Comparison of ENCODE assay signal across 27 mouse cellular contexts in the genomic region with DNA sequence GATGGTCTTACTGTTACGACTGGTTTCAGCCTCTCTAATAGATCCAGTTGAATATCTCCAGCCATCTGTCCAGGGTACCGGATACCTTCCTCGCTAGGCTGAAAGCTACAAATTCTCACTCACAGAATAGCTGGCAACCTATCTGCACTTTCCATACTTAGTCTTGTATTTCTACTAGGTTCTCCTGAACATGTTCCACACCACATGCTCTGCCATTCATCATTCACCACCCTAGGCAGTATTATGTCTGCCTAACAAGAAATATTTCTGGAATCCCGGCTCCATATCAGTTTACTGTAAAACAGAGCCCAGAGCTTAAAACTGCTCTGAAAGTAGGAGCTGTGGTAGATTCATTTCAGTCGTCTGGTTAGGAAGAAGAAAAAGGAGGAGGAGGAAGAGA.
DNase-seq lines count a peak whose midpoint lies in the region; ATAC-seq and TF ChIP-seq lines count a peak whose summit lies in the region.
"Had no signal": no experiment of that assay in that cellular context is flagged by ENCODE, and none has a peak within 500 bp of the region (broad histone marks: within the 10 kb centered on the region; RNA-seq: fewer than 3 reads in every experiment).

No protein-coding gene starts in this region.

- no peak overlapping the region for H3K9ac ChIP-seq in heart, embryonic 12.5 days
- H3K9ac ChIP-seq in heart, postnatal 0 days (replicated peaks; ENCODE audit: low read depth, low read length), result no peak overlapping the region
- H3K9ac ChIP-seq in embryonic facial prominence, embryonic 14.5 days (ENCODE audit: low read depth, low read length), result no peak overlapping the region
- H3K9ac ChIP-seq in limb, embryonic 14.5 days (ENCODE audit: low read depth, low read length, severe bottlenecking), result no peak overlapping the region
- H3K9ac ChIP-seq: forebrain, embryonic 15.5 days; hindbrain, embryonic 15.5 days; midbrain, embryonic 15.5 days; neural tube, embryonic 15.5 days; stomach, embryonic 15.5 days had no signal

- no peak for TF ChIP-seq CTCF in heart, postnatal 0 days (IDR thresholded peaks at IDR 0.05; ENCODE audit: low read depth)

- no peak overlapping the region for H3K4me3 ChIP-seq in heart, embryonic 12.5 days
- H3K4me3 ChIP-seq in heart, postnatal 0 days (ENCODE audit: low read depth, low read length), result no peak overlapping the region
- no peak overlapping the region for H3K4me3 ChIP-seq in embryonic facial prominence, embryonic 14.5 days (ENCODE audit: low read depth, low read length)
- H3K4me3 ChIP-seq in limb, embryonic 14.5 days (replicated peaks; ENCODE audit: low read length), result no peak overlapping the region
- no peak overlapping the region for H3K4me3 ChIP-seq in midbrain, embryonic 10.5 days
- H3K4me3 ChIP-seq: forebrain, embryonic 10.5 days; forebrain, embryonic 15.5 days; hindbrain, embryonic 15.5 days; midbrain, embryonic 15.5 days; neural tube, embryonic 15.5 days; stomach, embryonic 15.5 days had no signal

- ATAC-seq in heart, embryonic 12.5 days (ENCODE audit: insufficient number of reproducible peaks, low FRiP score), result no peak
- peak; percentile 93 for ATAC-seq in heart, postnatal 0 days (ENCODE audit: insufficient read depth, low read depth)
- peak; percentile 79 for ATAC-seq in embryonic facial prominence, embryonic 14.5 days (ENCODE audit: low read depth)
- peak; percentile 68; the same call in 1 of the 2 replicates for ATAC-seq in limb, embryonic 14.5 days (ENCODE audit: low FRiP score, low read depth)
- ATAC-seq: forebrain, embryonic 15.5 days; inflammation-experienced regulatory T-cells, adult 6 months; lung, postnatal 0 days; midbrain, embryonic 15.5 days had no signal

- H3K4me1 ChIP-seq in heart, embryonic 12.5 days (replicated peaks), result peaks cover 18% of the 10 kb centered on the region
- H3K4me1 ChIP-seq in heart, postnatal 0 days (ENCODE audit: control insufficient read depth, insufficient read depth), result peaks cover 14% of the 10 kb centered on the region; the same call in 1 of the 2 replicates
- 0 out of 2 replicates have a peak, but pooled peaks cover 2% of the 10 kb centered on the region for H3K4me1 ChIP-seq in embryonic facial prominence, embryonic 14.5 days (ENCODE audit: control insufficient read depth, insufficient read depth, low read length)
- no peaks in the 10 kb centered on the region for H3K4me1 ChIP-seq in limb, embryonic 14.5 days (ENCODE audit: control insufficient read depth, insufficient read depth, low read length)
- no peaks in the 10 kb centered on the region for H3K4me1 ChIP-seq in midbrain, embryonic 10.5 days
- H3K4me1 ChIP-seq: forebrain, embryonic 10.5 days; forebrain, embryonic 15.5 days; hindbrain, embryonic 15.5 days; midbrain, embryonic 15.5 days; neural tube, embryonic 15.5 days; stomach, embryonic 15.5 days had no signal

- no peak for TF ChIP-seq POLR2A in limb, embryonic 14.5 days (IDR thresholded peaks at IDR 0.05; ENCODE audit: borderline replicate concordance, extremely low read depth, insufficient read depth, insufficient read length)

- H3K36me3 ChIP-seq in heart, embryonic 12.5 days, result no peaks in the 10 kb centered on the region
- no peaks in the 10 kb centered on the region for H3K36me3 ChIP-seq in heart, postnatal 0 days (replicated peaks; ENCODE audit: control insufficient read depth, insufficient read depth, low read length)
- H3K36me3 ChIP-seq in embryonic facial prominence, embryonic 14.5 days (ENCODE audit: control insufficient read depth, insufficient read depth, low read length), result no peaks in the 10 kb centered on the region
- no peaks in the 10 kb centered on the region for H3K36me3 ChIP-seq in limb, embryonic 14.5 days (ENCODE audit: control insufficient read depth, insufficient read depth, low read length)
- no peaks in the 10 kb centered on the region for H3K36me3 ChIP-seq in midbrain, embryonic 10.5 days
- H3K36me3 ChIP-seq: forebrain, embryonic 10.5 days; forebrain, embryonic 15.5 days; hindbrain, embryonic 15.5 days; midbrain, embryonic 15.5 days; neural tube, embryonic 15.5 days; stomach, embryonic 15.5 days had no signal

- peak overlapping the region; percentile 3; the same call in 1 of the 2 replicates for H3K4me2 ChIP-seq in heart, embryonic 12.5 days
- peak overlapping the region; percentile 18; the same call in 1 of the 2 replicates for H3K4me2 ChIP-seq in heart, postnatal 0 days (ENCODE audit: low read depth, low read length)
- H3K4me2 ChIP-seq in embryonic facial prominence, embryonic 14.5 days (ENCODE audit: low read depth, low read length), result no peak overlapping the region
- H3K4me2 ChIP-seq in limb, embryonic 14.5 days (replicated peaks; ENCODE audit: low read depth, low read length, severe bottlenecking), result no peak overlapping the region
- H3K4me2 ChIP-seq: forebrain, embryonic 15.5 days; hindbrain, embryonic 15.5 days; liver, embryonic 11.5 days; midbrain, embryonic 15.5 days; neural tube, embryonic 15.5 days; stomach, embryonic 15.5 days had no signal

- TF ChIP-seq EP300 in heart, postnatal 0 days (IDR thresholded peaks at IDR 0.05; ENCODE audit: low read depth), result no peak

- no peaks in the 10 kb centered on the region for H3K27me3 ChIP-seq in heart, embryonic 12.5 days (replicated peaks)
- H3K27me3 ChIP-seq in heart, postnatal 0 days (ENCODE audit: control insufficient read depth, insufficient read depth, low read length), result no peaks in the 10 kb centered on the region
- no peaks in the 10 kb centered on the region for H3K27me3 ChIP-seq in embryonic facial prominence, embryonic 14.5 days (replicated peaks; ENCODE audit: control insufficient read depth, insufficient read depth, low read length)
- H3K27me3 ChIP-seq in limb, embryonic 14.5 days (ENCODE audit: control insufficient read depth, insufficient read depth, low read length), result no peaks in the 10 kb centered on the region
- no peaks in the 10 kb centered on the region for H3K27me3 ChIP-seq in midbrain, embryonic 10.5 days (ENCODE audit: low read depth, poor library complexity, severe bottlenecking)
- H3K27me3 ChIP-seq: forebrain, embryonic 15.5 days; hindbrain, embryonic 15.5 days; midbrain, embryonic 15.5 days; neural tube, embryonic 15.5 days; stomach, embryonic 15.5 days had no signal

- intact Hi-C loops in heart, postnatal 36 days (cut with DNase I), result no loop called here

- no peaks in the 10 kb centered on the region for H3K9me3 ChIP-seq in heart, embryonic 12.5 days (replicated peaks)
- H3K9me3 ChIP-seq in heart, postnatal 0 days (replicated peaks; ENCODE audit: control insufficient read depth, low read length), result no peaks in the 10 kb centered on the region
- no peaks in the 10 kb centered on the region for H3K9me3 ChIP-seq in embryonic facial prominence, embryonic 14.5 days (ENCODE audit: control insufficient read depth, low read length)
- no peaks in the 10 kb centered on the region for H3K9me3 ChIP-seq in limb, embryonic 14.5 days (ENCODE audit: control insufficient read depth, low read length)
- H3K9me3 ChIP-seq in midbrain, embryonic 10.5 days (replicated peaks), result no peaks in the 10 kb centered on the region
- H3K9me3 ChIP-seq: forebrain, embryonic 10.5 days; forebrain, embryonic 15.5 days; hindbrain, embryonic 15.5 days; midbrain, embryonic 15.5 days; neural tube, embryonic 15.5 days; stomach, embryonic 15.5 days had no signal

- H3K27ac ChIP-seq in heart, embryonic 12.5 days (ENCODE audit: poor library complexity, severe bottlenecking), result peak overlapping the region; percentile 66
- peak overlapping the region; percentile 38; the same call in 1 of the 2 replicates for H3K27ac ChIP-seq in heart, postnatal 0 days (ENCODE audit: low read depth)
- H3K27ac ChIP-seq in embryonic facial prominence, embryonic 14.5 days (replicated peaks; ENCODE audit: low read depth, low read length), result no peak overlapping the region
- no peak overlapping the region for H3K27ac ChIP-seq in limb, embryonic 14.5 days (replicated peaks; ENCODE audit: low read depth, low read length)
- no peak overlapping the region for H3K27ac ChIP-seq in midbrain, embryonic 10.5 days (replicated peaks)
- H3K27ac ChIP-seq: forebrain, embryonic 10.5 days; forebrain, embryonic 15.5 days; hindbrain, embryonic 15.5 days; macrophage; midbrain, embryonic 15.5 days; neural tube, embryonic 15.5 days; stomach, embryonic 15.5 days had no signal

- no peak for DNase-seq in heart, adult 18-20 months
- DNase-seq in heart, postnatal 0 days (ENCODE audit: low spot score), result peak; percentile 63
- no peak for DNase-seq in heart, postnatal 36 days
- peak; percentile 73 for DNase-seq in embryonic facial prominence, embryonic 14.5 days (ENCODE audit: low spot score)
- peak; percentile 71 for DNase-seq in limb, embryonic 14.5 days (ENCODE audit: low spot score)
- DNase-seq in midbrain, embryonic 10.5 days (ENCODE audit: low spot score), result no peak
- no peak for DNase-seq in kidney, postnatal 36 days
- DNase-seq: adrenal gland, postnatal 25 days; B cell, adult 2 months; cerebellum, adult 18-20 months; cerebellum, postnatal 10 days; kidney, adult 11 months; layer of hippocampus, postnatal 36 days; left cerebral cortex, postnatal 4 days; retina, postnatal 1 day; right cerebral cortex, postnatal 14 days had no signal

- 27% methylated on average over 5 of the region's 5 CpGs for WGBS in heart, embryonic 12.5 days
- 22% methylated on average over 5 of the region's 5 CpGs for WGBS in heart, postnatal 0 days
- WGBS in embryonic facial prominence, embryonic 14.5 days, result 50% methylated on average over 5 of the region's 5 CpGs
- 48% methylated on average over 5 of the region's 5 CpGs for WGBS in limb, embryonic 14.5 days
- 85% methylated on average over 5 of the region's 5 CpGs for WGBS in midbrain, embryonic 10.5 days

Comparison
In these comparisons a context has a peak if more than half of its experiments do, and no peak if none do; other contexts are left out.
1. DNase-seq: peak in heart, postnatal 0 days (single experiment), embryonic facial prominence, embryonic 14.5 days (single experiment) and limb, embryonic 14.5 days (single experiment); none in heart, adult 18-20 months (0 of 2), heart, postnatal 36 days (0 of 2), midbrain, embryonic 10.5 days (single experiment) and kidney, postnatal 36 days (0 of 2).
2. H3K27ac ChIP-seq: peak in heart, embryonic 12.5 days (single experiment) and heart, postnatal 0 days (single experiment); none in embryonic facial prominence, embryonic 14.5 days (single experiment), limb, embryonic 14.5 days (single experiment) and midbrain, embryonic 10.5 days (single experiment).
3. H3K4me2 ChIP-seq: peak in heart, embryonic 12.5 days (single experiment) and heart, postnatal 0 days (single experiment); none in embryonic facial prominence, embryonic 14.5 days (single experiment) and limb, embryonic 14.5 days (single experiment).